Mouse (Mus musculus) stomach, embryonic 16.5 days (tissue): ENCODE results near the gene Lcn4. TPM values are rescaled to one million over a fixed set of nuclear protein-coding genes. Genes with fewer than 3 reads are reported as not detected.

Experiments
- ATAC-seq: fragments of 200-750 bp; cut with Nextera tagmentation; 2 replicates; pipeline ENCODE4 v1.8.0; 2017; ENCODE audit warnings: moderate number of reproducible peaks, moderate TSS enrichment; ENCODE audit not compliant: insufficient read depth, low FRiP score
- H3K27ac ChIP-seq: fragments of 300-500 bp; sonication (generic); 2 replicates; pipeline ENCODE4 v1.5.1; 2014; ENCODE audit warnings: low read length
- H3K27me3 ChIP-seq: fragments of 300-500 bp; sonication (generic); 2 replicates; pipeline ENCODE4 v1.6.1; 2014; ENCODE audit warnings: low read length, control low read depth, mixed read lengths; ENCODE audit not compliant: control insufficient read depth, insufficient read depth
- H3K36me3 ChIP-seq: fragments of 300-500 bp; sonication (generic); 2 replicates; pipeline ENCODE4 v1.6.1; 2014; ENCODE audit warnings: low read length; ENCODE audit not compliant: control insufficient read depth, insufficient read depth
- H3K4me1 ChIP-seq: fragments of 300-500 bp; sonication (generic); 2 replicates; pipeline ENCODE4 v1.6.1; 2014; ENCODE audit warnings: low read length, control low read depth, mixed read lengths; ENCODE audit not compliant: control insufficient read depth, insufficient read depth
- H3K4me2 ChIP-seq: fragments of 300-500 bp; sonication (generic); 2 replicates; pipeline ENCODE4 v1.6.1; 2014; ENCODE audit warnings: low read depth, low read length, mixed read lengths
- H3K4me3 ChIP-seq: fragments of 300-500 bp; sonication (generic); replicated peaks from 2 replicates; pipeline ENCODE4 v1.5.1; 2014; ENCODE audit warnings: mild to moderate bottlenecking, low read length
- H3K9ac ChIP-seq: fragments of 300-500 bp; sonication (generic); 2 replicates; pipeline ENCODE4 v1.6.1; 2014; ENCODE audit warnings: low read length
- H3K9me3 ChIP-seq: fragments of 300-500 bp; sonication (generic); replicated peaks from 2 replicates; pipeline ENCODE4 v1.6.1; 2016; ENCODE audit warnings: low read length, control low read depth; ENCODE audit not compliant: control insufficient read depth
- WGBS: fragments of 180-500 bp; shearing (Covaris S2); extraction: QIAGEN DNeasy Blood & Tissue Kit; methylation state at CpG from one replicate; pipeline ENCODE4 v1.1.7; 2014; 5-methylcytosine and 5-hydroxymethylcytosine counted together
- polyA plus RNA-seq: library from polyadenylated mRNA; unstranded; fragments of >200 nt; fragmentation: Nextera tagmentation; extraction: Ambion mirVana; gene quantifications from 2 replicates; pipeline ENCODE4 v1.2.1, GENCODE M21; 2015

Gene Lcn4
- polyA plus RNA-seq, 1 experiment from 2014 or later = not detected

GRCm38 (mm10) chr2:26637316-26637932 is 33.7 kb downstream of the Lcn4 start:
- H3K4me3 ChIP-seq = no peak overlapping the region
- ATAC-seq = no peak
- WGBS = 78% methylated on average over 4 of the region's 4 CpGs
- no peaks in the 10 kb centered on the region for H3K9me3 ChIP-seq
- H3K27me3 ChIP-seq = no peaks in the 10 kb centered on the region
- H3K27ac ChIP-seq = no peak overlapping the region
- peaks cover 23% of the 10 kb centered on the region for H3K4me1 ChIP-seq
- peaks cover 13% of the 10 kb centered on the region for H3K36me3 ChIP-seq
- H3K9ac ChIP-seq = no peak overlapping the region
- no peak overlapping the region for H3K4me2 ChIP-seq

GRCm38 (mm10) chr2:26636325-26636635 is 34.8 kb downstream of the Lcn4 start:
- Histone ChIP-seq H3K4me3 (no peak overlapping the region), H3K27ac (no peak overlapping the region)

GRCm38 (mm10) chr2:26635489-26636324 is 35.4 kb downstream of the Lcn4 start:
- no peaks in the 10 kb centered on the region for H3K27me3 ChIP-seq
- H3K36me3 ChIP-seq = peaks cover 13% of the 10 kb centered on the region
- no peak overlapping the region for H3K4me3 ChIP-seq
- H3K4me1 ChIP-seq = peaks cover 23% of the 10 kb centered on the region
- H3K9ac ChIP-seq = no peak overlapping the region
- ATAC-seq = no peak
- no peaks in the 10 kb centered on the region for H3K9me3 ChIP-seq
- no peak overlapping the region for H3K4me2 ChIP-seq
- no peak overlapping the region; the same call in 1 of the 2 replicates for H3K27ac ChIP-seq
- 71% methylated on average over 21 of the region's 21 CpGs for WGBS

More at GRCm38 (mm10) chr2:26636325-26636635, 34.8 kb downstream of the Lcn4 start:
- WGBS = 19% methylated on average over 2 of the region's 2 CpGs
- H3K36me3 ChIP-seq = peaks cover 13% of the 10 kb centered on the region
- no peak overlapping the region for H3K4me2 ChIP-seq
- no peak for ATAC-seq
- H3K9me3 ChIP-seq = no peaks in the 10 kb centered on the region
- peaks cover 23% of the 10 kb centered on the region for H3K4me1 ChIP-seq
- no peaks in the 10 kb centered on the region for H3K27me3 ChIP-seq
- H3K9ac ChIP-seq = no peak overlapping the region

GRCm38 (mm10) chr2:26634629-26635488 is 36.2 kb downstream of the Lcn4 start:
- WGBS = 67% methylated on average over 12 of the region's 12 CpGs
- no peak overlapping the region for H3K27ac ChIP-seq
- no peak overlapping the region for H3K4me3 ChIP-seq
- H3K27me3 ChIP-seq = no peaks in the 10 kb centered on the region
- H3K36me3 ChIP-seq = peaks cover 13% of the 10 kb centered on the region
- H3K4me1 ChIP-seq = peaks cover 21% of the 10 kb centered on the region
- no peak overlapping the region for H3K4me2 ChIP-seq
- H3K9me3 ChIP-seq = no peaks in the 10 kb centered on the region
- ATAC-seq = no peak
- no peak overlapping the region for H3K9ac ChIP-seq

GRCm38 (mm10) chr2:26633953-26634530 is 37.0 kb downstream of the Lcn4 start:
- H3K9me3 ChIP-seq = no peaks in the 10 kb centered on the region
- no peak overlapping the region for H3K4me2 ChIP-seq
- H3K9ac ChIP-seq = no peak overlapping the region
- no peak overlapping the region for H3K27ac ChIP-seq
- peaks cover 13% of the 10 kb centered on the region for H3K36me3 ChIP-seq
- no peaks in the 10 kb centered on the region for H3K27me3 ChIP-seq
- WGBS = 65% methylated on average over 4 of the region's 4 CpGs
- ATAC-seq = no peak
- no peak overlapping the region for H3K4me3 ChIP-seq
- peaks cover 28% of the 10 kb centered on the region for H3K4me1 ChIP-seq

- Histone ChIP-seq H3K9ac (no peak overlapping the region), H3K4me1 (peaks cover 21% of the 10 kb centered on the region), H3K9me3 (no peaks in the 10 kb centered on the region), H3K4me3 (no peak overlapping the region), H3K4me2 (no peak overlapping the region), H3K27me3 (no peaks in the 10 kb centered on the region), H3K27ac (no peak overlapping the region), H3K36me3 (peaks cover 13% of the 10 kb centered on the region)
- no peak for ATAC-seq
- 77% methylated on average over 16 of the region's 16 CpGs for WGBS
Measured at GRCm38 (mm10) chr2:26632541-26633395, 38.3 kb downstream of the Lcn4 start.

GRCm38 (mm10) chr2:26628792-26629437 is 42.2 kb downstream of the Lcn4 start:
- Histone ChIP-seq H3K27ac (0 out of 2 replicates have a peak overlapping the region, but pooled peaks have one; percentile 4), H3K4me1 (peaks cover 19% of the 10 kb centered on the region; the same call in 1 of the 2 replicates)
- 25% methylated on average over 5 of the region's 5 CpGs for WGBS

More at GRCm38 (mm10) chr2:26628792-26629437, 42.2 kb downstream of the Lcn4 start:
- H3K4me3 ChIP-seq = peak overlapping the region; percentile 52
- peak overlapping the region; percentile 83 for H3K4me2 ChIP-seq
- H3K9ac ChIP-seq = peak overlapping the region; percentile 80
- no peaks in the 10 kb centered on the region for H3K27me3 ChIP-seq
- no peaks in the 10 kb centered on the region for H3K9me3 ChIP-seq
- H3K36me3 ChIP-seq = no peaks in the 10 kb centered on the region
- ATAC-seq = peak; percentile 9; the same call in 1 of the 2 replicates
